Mouse (Mus musculus) left cerebral cortex, postnatal 36 days (tissue): ENCODE measurements around the gene Pcsk6. TPM values are rescaled to one million over a fixed set of nuclear protein-coding genes. Genes with fewer than 3 reads are reported as not detected.
"Not testable (repeated sequence)": the region's sequence is repeated elsewhere in the genome, so short reads cannot be mapped to it uniquely, and the experiment has no call there.

Experiments
- DNase-seq, 2 experiments: peaks; one replicate each; pipeline ENCODE4 v3.0.0; 2021 to 2022; ENCODE audit warnings: low spot score in 2 of 2, mixed read lengths in 1 of 2
- intact Hi-C: fragments of 180-260 bp; cut with DNase I; formaldehyde crosslinking; loops from one replicate; pipeline ENCODE4 v1.15.1; 2025
- total RNA-seq, 2 experiments: library from RNA; stranded (reverse); gene quantifications; 2 replicates each; pipeline ENCODE4 v1.2.3; 2021

Pcsk6 gene
- total RNA-seq, 2 experiments from 2014 or later: 8.4 to 9.6 TPM

GRCm38 (mm10) chr7:65929398-65929797, 67.9 kb downstream of the Pcsk6 start:
- DNase-seq: no peak
- intact Hi-C loops: no loop called here

- intact Hi-C loops: loop anchor here (10.0 kb wide), 1 partner anchor 196 kb away; no protein-coding TSS in a partner anchor
- no peak for DNase-seq
Observed at GRCm38 (mm10) chr7:65930478-65930877, 68.9 kb downstream of the Pcsk6 start.

GRCm38 (mm10) chr7:65934238-65934970, 72.9 kb downstream of the Pcsk6 start:
- not testable (repeated sequence) for DNase-seq
- intact Hi-C loops: loop anchor here (10.0 kb wide), 1 partner anchor 200 kb away; no protein-coding TSS in a partner anchor

DNA sequence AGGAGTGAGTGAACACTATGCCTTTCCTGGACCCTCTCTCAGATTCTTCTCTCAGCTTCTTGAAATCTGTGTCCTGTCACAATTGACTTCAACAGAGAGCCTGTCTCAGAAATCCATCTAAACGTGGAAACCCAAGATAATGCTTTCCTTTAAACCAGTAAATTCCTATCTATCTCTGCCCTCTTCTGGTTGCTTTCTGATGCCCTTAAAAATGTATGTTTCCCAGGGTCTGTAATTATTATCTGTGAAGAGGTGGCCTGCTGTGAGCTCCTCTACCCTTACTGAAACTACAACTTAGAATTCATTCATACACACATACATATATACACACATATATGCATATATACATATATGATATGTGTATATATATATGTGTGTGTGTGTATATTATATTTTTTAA, 73.7 kb downstream of the Pcsk6 start:
- no peak for DNase-seq
- intact Hi-C loops: loop anchor here (10.0 kb wide), 1 partner anchor 200 kb away; no protein-coding TSS in a partner anchor

GRCm38 (mm10) chr7:65940988-65941387, 79.5 kb downstream of the Pcsk6 start:
- intact Hi-C loops: no loop called here
- DNase-seq: no peak

- intact Hi-C loops: no loop called here
Observed at GRCm38 (mm10) chr7:65945342-65945993, 83.9 kb downstream of the Pcsk6 start.

GRCm38 (mm10) chr7:65946397-65946796, 84.9 kb downstream of the Pcsk6 start:
- DNase-seq: no peak
- intact Hi-C loops: no loop called here

More at GRCm38 (mm10) chr7:65945342-65945993, 83.9 kb downstream of the Pcsk6 start:
- no peak for DNase-seq

DNA sequence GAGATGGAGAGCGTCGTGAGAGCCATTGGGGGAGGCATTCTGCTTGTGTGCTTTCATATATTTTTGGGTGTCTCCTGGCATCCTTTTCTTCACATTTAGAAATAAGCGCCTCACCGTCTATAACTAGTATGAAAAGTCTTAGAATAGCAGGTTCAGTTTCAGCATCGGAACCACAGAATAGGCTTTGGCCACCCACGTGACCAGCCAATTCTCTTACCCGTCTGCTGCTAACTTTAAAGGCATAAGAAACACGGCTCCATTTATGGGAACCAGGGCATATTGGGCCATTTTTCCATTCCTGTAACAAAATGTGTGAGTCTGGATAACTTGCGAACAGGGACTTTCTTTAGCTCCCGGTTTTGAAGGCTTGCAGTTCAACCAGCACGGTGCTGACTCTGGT, 87.4 kb downstream of the Pcsk6 start:
- intact Hi-C loops: no loop called here
- DNase-seq: no peak

GRCm38 (mm10) chr7:65954583-65954982, 93.0 kb downstream of the Pcsk6 start:
- intact Hi-C loops: no loop called here
- no peak for DNase-seq

- peak; percentile 22 to 27 for DNase-seq
- intact Hi-C loops: no loop called here
Observed at GRCm38 (mm10) chr7:65955304-65956220, 94.0 kb downstream of the Pcsk6 start.

DNA sequence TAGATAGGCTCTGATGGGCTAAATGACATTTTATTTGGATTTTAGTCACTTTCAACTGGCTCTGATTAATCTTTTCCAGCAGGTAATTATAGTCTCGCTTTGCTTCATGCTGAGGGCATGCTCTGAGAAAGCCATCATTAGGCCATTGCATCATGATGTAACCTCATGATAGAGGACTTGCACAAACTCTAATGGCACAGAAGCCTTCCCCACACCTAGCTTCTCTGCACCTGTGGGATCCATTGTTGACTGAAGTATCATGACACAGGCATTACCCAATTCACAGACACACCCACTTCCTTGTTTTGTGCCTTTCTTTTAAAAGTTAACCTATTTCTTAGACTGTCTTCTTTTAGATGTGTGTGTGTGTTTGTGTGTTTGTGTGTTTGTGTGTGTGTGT, 95.7 kb downstream of the Pcsk6 start:
- intact Hi-C loops: no loop called here

DNA sequence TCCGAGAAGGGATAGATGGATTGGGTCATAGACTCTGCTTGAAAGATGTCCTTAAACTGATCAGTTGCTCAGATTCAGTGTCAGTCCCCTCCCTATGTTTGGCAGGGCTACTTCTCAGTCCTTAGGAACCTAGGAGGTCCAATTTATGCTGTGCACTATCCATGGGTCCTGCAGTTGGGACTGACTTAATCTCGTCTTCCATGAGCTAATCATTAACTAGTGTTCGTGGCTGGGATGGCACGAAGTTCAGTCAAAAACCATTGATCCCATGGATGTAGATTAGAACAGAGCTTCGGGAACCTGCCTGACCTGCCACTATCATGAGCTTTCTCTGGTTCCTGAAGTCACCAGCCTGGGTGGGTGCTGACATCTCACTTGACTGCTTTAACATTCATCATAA, 96.6 kb downstream of the Pcsk6 start:
- no peak for DNase-seq
- intact Hi-C loops: no loop called here

More for the DNA sequence above, 95.7 kb downstream of the Pcsk6 start:
- DNase-seq: no peak

DNA sequence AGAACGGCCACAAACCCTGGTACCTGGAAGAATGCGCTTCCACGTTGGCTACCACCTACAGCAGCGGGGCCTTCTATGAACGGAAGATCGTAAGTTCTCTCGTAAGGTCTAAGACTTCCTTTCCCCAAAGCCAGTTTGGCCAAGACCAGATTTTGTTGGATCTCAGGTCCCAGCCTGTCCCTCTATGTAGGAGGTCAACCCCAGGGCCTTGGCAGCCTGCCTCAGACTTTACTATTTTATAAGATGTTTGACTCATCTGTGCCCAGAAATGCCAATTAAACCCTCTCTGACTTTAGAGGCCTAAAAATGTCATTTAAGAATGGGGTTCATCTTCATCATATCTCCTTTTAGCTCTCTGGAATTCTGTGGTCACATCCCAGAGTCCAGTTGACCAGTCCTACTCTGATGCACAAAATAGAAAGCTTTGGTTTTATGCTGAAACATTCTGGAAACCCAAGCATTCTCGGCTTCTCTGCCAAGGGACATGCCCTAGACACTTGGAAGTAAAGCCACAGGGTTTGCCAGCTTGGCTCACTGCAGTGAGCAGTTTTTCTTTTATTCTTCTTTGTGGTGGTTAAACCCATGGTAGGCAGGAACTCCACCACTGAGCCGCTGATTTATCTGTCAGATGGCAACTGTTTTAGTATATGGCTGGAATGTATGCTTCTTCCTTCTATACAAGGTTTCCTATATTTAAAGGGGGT, 97.8 kb downstream of the Pcsk6 start:
- no peak for DNase-seq
- intact Hi-C loops: no loop called here

DNA sequence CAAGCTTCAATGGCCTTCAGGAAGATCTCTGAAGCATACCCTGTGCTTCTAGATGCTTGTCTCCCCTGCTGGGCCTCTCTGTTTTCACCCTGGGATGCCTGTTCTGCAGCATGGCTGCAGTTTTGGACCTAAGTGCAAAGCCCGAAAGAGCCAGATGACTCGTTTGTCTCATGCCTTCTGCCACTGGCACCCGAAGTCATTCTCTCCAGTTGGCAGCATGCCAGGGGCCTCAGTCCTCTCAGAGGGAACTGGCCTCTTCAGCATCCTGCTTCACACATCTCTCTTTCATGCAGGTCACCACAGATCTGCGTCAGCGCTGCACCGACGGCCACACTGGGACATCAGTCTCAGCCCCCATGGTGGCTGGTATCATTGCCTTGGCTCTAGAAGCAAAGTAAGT, 101.1 kb downstream of the Pcsk6 start:
- DNase-seq: no peak
- intact Hi-C loops: no loop called here

DNA sequence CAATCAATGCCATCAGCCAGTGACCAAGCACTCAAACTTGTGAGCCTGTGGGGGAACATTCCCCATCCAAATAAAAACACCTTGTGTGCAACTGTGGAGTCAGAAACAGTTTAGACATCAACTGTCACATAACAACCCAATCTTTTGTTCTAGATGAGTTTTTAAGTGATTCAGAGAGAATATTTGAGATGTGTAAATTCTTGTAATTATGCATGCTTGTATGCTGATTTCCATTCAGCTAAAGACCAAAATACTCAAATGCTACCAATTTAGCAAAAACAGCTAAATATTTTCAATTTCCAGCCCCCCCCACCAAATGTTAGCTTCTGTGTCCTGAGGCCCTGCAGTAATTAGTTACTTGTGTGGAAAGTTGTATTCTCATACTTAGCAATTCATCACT, 102.9 kb downstream of the Pcsk6 start:
- DNase-seq: no peak

GRCm38 (mm10) chr7:65971301-65971700, 109.8 kb downstream of the Pcsk6 start:
- intact Hi-C loops: no loop called here
- no peak for DNase-seq

More for the DNA sequence above, 102.9 kb downstream of the Pcsk6 start:
- intact Hi-C loops: no loop called here

DNA sequence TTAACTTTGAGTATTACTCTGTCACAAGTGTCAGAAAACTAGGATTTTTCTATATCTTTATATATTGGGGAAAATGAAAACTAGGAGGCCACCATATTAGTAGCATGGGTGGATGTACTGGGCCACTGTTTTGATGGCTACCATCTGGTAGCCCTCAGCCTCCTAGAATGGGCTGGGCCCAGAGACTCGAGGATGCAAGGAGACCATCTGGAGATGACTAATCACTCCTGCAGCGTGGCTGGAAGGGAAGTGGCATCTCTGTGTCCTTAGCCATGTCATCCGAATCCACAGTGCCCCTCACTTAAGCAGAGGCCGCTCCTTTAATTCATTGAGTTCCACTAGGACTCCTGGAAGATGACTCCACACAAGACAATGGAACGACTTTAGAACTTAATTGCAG, 115.8 kb downstream of the Pcsk6 start:
- intact Hi-C loops: no loop called here

GRCm38 (mm10) chr7:65977977-65978376, 116.4 kb downstream of the Pcsk6 start:
- no peak for DNase-seq
- intact Hi-C loops: no loop called here

More for the DNA sequence above, 115.8 kb downstream of the Pcsk6 start:
- no peak for DNase-seq
